Mouse (Mus musculus) megakaryocyte-erythroid progenitor cell, adult 5-6 weeks (primary cell): ENCODE data around the gene Slc24a4. TPM values are rescaled to one million over a fixed set of nuclear protein-coding genes. Genes with fewer than 3 reads are reported as not detected.
A peak's percentile ranks its signal among the peaks of the same experiment; 100 is the strongest.
"Not testable (repeated sequence)": the region's sequence is repeated elsewhere in the genome, so short reads cannot be mapped to it uniquely, and the experiment has no call there.

Source experiments
- ATAC-seq: replicated peaks from 2 replicates; pipeline ENCODE4 v1.8.0; 2016; ENCODE audit warnings: mild to moderate bottlenecking, inconsistent platforms; ENCODE audit not compliant: severe bottlenecking, poor library complexity, low FRiP score, low TSS enrichment
- total RNA-seq, 2 experiments: library from RNA; stranded (forward) in 1 of 2; stranded (reverse) in 1 of 2; fragments of 200-1000, 215-1000 nt in 1 of 2; fragments of >200 nt in 1 of 2; fragmentation: Nextera tagmentation in 1 of 2; gene quantifications; 2 replicates each; pipeline ENCODE4 v1.2.3; 2014 to 2017

Slc24a4 gene
- total RNA-seq, 2 experiments from 2014 or later: not detected

DNA sequence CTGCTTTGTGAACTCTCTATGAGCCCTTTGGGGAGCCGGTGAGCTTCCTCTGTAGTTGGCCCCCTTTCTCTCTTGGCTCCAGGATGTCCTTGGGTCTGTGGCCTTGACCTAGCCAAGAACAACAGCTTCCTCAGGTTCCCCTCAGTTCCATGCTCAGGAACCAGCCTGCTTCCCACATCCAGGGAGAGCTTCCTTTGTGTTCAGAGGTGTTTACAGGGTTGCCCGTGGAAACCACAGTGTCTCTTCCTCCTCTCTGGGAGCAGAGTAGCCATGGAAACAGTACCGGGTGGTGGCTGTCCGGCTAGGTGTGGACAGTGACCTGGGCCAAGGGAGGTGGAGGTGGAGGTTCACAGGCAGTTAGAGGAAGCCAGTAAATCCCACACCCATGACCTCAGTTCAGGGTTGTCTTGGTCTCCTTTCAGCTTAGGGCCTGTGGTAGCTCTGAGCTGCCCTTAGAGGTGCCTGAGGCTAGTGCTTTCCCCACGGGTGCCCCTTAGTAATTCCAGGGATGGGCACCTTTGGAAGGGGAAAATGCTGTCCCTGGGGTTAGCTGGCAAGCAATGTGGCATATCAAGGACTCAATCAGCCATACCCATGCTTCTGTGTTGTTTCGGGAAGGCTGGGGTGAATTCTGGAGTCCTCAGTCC, 113.7 kb downstream of the Slc24a4 start:
- no peak for ATAC-seq

DNA sequence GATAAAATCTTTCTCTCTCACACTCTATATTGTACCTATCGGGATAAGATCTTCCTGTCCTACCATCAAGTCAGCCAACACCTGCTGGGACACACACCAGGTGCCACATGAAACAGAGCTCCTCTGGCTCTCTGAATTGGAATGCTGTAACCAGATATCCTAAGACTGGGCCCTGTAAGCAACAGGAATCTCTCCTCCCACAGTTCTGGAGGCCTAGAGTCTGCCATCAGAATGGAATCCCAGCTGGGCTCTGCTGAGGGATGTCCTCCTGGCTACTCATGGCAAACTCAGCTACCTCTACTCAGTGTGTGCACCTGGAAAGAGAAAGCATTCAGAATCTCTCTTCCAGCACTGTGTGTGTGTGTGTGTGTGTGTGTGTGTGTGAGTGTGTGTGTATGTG, 115.4 kb downstream of the Slc24a4 start:
- no peak for ATAC-seq

DNA sequence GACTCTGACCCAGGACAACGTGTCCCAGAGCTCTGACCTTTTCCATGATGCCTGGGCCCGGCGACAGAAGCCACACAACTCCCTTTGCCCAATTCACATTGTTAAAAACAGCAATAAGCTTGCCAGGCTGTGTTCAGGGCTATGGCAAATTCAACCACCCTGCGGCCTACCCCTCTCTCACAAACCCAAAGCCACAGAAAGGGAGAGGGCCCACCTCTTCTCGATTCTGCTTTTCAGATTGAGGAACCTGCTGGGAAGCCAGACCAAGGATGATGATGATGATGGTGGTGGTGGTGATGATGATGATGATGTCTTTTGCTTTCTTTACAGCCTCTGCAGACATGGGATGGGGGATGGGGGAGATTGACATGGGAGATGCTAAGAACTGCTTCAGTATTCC, 117.7 kb downstream of the Slc24a4 start:
- no peak for ATAC-seq

DNA sequence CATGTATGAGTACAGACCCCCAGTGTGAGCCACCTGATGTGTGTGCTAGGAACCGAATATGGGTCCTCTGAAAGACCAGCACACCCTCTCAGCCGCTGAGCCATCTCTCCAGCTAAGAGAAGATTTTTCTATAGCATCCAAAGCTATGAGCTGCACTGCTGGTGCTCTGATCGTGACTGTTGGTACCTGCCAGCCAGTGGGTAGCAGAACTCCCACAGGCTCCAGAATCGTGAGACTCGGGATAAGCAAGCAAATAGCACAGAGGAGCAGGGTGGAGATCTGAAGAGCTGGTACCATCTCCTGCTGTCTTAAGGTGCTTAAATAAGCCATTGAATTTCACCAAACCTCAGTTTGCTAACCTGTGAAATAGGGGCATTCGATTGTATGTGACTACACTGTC, 119.6 kb downstream of the Slc24a4 start:
- ATAC-seq: no peak

DNA sequence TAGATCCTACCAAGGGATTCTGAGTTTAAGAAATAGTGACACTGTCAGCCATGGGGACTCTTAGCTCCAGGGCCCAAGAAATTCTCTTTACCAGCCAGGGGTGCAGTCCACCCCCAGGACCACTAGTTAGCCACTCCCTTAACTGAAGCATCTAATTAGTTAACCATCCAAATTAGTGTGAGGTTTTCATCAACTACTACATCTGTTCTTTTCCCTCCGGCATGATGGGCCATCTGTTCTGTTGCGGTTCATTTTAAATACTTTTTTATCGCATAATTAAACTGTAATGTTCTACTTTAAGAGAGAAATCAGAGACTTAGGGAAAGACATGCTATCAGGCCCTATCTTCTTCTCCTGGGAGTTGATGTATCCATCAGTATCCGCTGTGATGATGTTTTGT, 121.8 kb downstream of the Slc24a4 start:
- ATAC-seq: no peak

DNA sequence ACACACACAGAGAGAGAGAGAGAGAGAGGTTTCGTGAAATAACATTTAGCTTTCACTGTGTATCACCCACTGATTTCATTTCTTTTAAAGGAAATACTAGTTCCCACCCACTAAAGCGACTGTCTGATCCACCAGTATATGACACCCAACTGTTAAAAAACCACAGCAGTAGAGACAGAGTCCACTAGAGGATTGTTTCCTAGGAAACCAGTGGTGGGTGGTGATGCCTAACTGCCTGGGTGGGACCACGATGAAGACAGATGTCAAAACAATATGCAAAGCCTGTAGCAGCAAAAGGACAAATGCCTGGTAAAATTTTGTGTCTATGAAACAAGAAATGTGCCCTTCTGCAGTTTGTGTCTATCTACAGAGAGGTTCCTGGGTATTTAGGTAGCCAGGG, 122.5 kb downstream of the Slc24a4 start:
- ATAC-seq: peak; percentile 38; the same call in 1 of the 2 replicates

DNA sequence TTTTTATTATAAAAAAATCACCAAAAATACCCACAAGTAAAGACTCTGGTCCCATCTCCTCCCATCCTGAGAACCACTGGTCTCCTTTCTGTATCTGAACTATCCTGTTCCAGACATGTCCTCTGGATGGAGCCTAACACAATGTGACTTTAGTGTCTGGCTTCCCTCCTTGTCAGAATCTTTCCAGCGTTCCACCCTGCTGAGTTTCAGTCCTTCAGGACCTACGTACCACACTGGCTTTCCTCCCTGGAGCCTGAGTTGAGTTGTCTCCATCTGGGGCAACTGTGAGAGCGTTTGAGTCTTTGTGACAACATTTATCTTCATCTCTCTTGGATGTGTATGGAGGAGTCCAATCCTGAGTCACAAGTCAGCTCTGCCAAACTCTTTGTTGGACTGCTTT, 123.5 kb downstream of the Slc24a4 start:
- ATAC-seq: no peak

DNA sequence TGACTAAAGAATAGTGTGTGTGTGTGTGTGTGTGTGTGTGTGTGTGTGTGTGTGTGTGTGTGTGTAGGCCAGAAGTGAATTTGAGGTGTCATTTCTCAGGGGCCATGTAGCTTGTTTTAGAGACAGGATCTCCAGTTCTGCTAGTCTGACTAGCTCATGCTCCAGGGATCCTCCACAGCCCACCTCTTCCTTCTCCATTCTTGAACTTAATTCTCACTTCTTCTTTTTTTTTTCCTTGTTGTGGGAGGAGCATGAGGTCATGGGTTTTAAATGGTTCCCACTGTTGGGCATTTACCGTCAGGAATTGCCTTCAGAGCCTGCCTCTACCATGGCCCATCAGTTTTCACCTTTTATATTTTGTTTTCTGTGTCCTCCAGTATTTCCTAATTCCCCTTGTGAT, 124.0 kb downstream of the Slc24a4 start:
- ATAC-seq: no peak

DNA sequence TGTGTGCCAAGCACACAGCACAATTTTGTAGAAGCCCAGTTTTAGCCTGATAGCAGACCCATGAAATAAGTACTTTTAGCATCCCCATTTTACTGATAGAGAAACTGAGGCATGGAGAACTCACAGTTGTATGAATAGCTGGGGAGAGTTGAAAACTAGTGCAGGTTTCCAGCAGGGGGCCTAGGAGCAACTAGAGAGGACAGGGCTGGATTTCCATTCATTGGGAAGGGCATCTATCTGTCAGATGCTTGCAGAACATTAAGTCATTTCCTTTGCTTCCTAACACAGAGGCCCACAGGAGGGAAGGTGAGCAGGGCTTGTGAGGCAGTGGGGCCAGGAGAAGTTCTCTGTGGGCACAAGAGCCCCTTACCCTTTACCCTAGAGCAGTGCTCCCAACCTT, 126.5 kb downstream of the Slc24a4 start:
- no peak for ATAC-seq

DNA sequence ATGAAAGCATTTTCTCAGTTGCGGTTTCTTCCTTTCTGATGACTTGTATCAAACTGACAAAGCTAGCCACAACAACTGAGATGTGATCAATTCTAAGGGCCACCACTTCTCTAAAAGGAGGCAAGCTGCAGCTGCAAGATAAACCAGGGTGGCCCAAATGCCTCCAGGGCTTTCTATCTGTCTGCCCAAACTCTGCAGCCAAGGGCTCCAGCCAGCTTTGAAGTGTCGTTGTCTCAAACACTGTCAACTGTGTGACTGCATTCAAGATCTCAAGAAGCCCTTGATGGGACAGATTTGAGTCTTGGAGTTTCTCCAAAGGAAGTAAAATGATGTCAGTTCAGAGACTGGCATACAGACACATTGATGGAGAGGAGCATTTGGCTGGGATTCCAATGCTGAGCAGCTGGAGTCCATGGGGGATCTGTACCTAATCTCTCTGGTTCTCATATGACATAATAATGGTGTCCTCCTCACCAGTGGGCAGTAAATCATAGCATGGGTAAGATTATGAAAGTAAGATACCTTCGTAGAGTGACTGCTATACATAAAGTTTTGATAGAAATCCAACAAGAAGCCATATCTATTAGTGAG, 130.1 kb downstream of the Slc24a4 start:
- peak; percentile 93 for ATAC-seq

DNA sequence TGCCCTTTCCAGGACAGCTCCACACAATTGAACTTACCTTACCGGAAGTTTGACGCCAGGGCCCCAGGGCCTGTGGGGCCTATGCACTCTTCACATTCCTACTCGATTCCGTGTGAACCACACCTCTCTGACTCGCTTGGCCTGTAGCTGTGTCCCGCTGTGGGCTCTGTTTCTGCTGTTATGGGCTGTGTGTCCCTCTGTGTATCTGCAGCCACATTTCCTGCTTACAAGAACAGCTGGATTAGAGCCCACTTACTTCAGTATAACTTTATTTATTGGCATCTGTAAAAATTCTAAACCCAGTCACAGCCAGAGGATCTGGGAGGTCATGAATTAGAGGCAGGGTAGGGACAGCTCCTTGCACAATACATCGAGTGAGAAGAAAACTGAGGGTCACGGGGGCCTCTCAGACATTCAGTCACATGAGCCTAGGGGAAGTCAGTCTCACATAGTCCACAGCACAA, 133.4 kb downstream of the Slc24a4 start:
- ATAC-seq: no peak

DNA sequence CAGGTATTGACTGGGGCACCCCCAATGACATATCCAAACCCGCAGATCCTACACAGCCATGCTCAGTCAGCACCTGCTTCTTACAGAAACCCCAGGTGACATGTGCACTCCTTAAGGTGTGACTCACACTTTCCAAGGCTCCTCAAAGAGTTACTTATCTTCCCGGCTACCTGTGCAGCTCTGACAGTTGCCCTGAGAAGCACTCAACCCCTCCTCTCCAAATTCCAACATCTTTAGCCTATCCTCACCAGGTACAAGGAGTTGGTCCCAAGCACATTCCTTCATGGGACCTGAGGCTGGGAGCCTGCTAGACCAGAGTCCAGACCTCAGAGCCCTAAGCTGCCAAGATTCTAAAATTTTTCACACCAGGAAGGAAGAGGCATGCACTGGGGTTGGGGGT, 134.3 kb downstream of the Slc24a4 start:
- ATAC-seq: no peak

DNA sequence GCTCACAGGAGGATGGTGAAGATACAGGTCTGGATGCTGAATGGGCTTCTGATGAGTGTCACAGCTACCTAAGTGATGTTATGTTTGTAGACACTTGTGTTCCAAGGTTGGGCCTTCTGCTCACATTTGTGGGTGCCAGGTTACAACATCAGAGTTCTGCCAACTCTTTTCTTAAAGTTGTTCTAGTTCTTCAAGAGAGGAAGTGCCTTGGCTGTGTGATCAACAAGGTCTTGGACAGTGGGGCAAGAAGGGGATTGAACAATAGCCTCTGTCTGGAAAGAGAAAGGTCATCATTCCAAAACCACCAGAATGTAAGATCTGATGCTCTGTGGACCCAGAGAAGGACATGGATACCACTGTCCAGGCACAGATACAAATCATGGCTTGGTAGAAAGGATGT, 134.7 kb downstream of the Slc24a4 start:
- ATAC-seq: no peak

DNA sequence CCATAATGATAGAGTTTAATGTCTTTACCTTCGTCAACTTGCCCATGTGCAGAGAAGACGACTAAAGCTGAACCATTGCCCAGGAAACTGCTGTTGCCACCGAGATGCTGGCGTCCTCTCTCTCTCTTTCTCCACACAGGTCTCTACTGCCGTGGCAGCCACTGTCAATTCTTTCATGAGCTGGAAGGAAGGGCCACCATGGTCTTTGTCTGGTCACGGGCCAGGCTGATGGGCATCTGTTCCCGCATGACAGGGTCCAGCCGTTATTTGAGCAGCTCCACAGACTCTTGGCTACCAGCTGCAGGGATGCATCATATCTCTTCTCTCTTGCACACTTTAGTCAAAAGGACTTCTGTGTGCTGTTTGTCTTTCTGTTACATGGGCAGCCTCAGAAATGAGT, 137.9 kb downstream of the Slc24a4 start:
- no peak for ATAC-seq

DNA sequence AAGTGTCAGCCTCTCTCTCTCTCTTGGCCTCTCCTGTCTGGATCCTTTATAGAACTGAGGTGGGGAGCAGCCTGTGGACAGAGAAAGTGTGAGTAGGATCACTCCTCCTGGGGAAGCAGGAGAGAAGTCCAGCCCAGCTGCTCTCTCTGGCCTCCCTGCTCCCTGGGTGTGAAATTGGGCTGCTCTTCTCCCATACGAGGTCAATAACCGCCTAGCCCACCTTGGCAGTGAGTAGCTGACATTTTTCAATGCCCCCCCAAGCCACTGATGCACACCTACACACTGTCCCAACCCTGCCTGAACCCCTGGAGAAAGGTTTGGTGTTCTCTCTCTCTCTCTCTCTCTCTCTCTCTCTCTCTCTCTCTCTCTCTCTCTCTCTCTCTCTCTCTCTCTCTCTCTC, 140.6 kb downstream of the Slc24a4 start:
- ATAC-seq: no peak

DNA sequence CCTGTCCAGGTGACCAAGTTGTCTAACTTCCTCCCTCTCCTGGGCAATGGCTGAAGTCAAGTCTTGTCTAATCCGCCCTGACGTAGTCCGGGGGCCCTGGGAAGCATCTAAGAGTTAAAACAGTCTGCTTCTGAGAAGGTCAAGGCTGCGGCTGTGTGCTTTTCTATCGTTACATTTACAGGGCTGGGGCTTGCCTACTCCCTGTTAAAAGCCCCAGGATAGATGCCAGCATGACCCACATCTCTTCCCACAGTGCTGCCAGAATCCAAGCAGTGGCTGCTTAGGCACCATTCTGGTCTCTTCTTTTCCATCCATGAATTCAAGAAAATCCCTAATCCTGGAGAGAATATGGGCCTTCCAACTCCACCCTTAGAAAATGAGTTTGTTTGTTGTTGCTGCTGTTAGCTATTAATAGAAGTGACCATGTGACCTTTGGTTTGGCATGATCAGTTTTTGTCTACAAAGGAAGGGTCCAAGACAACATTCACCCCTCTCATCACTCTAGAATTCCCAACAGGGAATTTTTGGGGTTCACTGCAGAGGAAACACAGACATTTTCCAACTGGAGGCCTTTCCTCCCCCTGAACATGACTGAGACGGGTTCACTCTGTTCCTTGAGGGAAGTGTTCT, 142.4 kb downstream of the Slc24a4 start:
- no peak for ATAC-seq

DNA sequence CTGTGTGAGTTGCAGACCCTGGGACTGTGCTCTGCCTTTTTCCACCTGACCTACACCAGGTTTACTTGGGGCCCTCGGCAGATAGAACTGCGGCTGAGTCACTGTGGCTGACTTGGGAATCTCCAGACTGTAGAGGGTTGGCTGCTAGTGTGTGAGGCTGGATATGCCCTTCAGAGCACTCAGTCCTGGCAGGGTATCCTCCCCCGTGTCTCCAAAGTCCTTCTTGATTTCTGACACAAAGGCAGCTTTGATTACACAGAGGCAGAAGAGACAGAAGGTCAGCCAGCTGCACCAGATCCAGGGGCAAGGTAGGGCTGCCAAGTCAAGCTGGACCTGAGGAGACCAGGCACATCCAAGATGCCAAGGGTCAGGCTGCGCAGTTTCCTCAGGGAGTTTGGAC, 142.9 kb downstream of the Slc24a4 start:
- ATAC-seq: no peak

DNA sequence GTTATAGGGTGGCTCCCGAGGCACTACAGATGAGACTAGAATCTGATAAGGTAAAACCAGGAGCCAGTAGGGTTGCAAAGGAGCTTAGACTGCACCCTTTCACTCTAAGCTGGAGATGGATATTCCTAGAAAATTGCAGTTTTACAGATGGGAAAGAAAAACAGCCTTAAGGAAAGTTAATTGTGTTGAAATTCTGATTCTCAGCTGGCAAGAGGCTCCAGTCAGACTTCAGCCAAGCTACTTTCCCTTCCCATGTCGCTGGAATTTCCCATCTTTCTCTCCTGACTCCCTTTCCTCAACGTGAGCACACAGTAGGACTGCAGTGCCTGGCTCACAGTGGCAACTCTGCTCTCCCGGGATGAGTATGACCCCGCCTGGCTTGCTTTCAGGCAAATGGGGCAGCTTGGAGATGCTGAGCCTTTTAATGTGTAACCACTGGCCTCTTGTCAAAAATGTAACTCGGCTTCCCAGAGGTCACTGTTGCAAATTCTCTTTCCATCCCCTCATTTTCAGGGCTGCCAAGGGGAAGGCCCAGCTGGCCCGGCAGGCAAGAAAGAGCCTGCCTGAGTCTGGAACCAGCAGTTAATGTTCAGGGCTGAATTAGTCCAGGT, 147.4 kb downstream of the Slc24a4 start:
- ATAC-seq: no peak

DNA sequence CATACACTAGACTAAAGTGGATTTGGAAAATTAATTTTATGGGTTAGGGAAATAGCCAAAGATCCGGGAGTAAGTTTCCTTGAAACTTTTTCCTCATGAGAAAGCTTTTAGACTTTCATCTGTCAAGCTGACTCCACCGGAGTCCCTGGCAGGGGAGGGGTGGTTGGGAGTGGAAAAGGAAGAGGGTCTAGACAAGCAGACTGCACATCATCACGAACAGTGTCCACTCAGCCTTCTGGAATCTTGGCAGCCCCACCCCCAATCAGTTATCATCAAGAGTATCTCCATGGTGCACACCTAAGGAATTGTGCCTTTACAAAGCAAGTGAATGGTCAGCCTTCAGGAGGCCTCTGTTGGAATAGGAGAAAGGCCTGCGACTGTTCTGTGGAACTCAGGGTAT, 151.8 kb downstream of the Slc24a4 start:
- not testable (repeated sequence) for ATAC-seq

DNA sequence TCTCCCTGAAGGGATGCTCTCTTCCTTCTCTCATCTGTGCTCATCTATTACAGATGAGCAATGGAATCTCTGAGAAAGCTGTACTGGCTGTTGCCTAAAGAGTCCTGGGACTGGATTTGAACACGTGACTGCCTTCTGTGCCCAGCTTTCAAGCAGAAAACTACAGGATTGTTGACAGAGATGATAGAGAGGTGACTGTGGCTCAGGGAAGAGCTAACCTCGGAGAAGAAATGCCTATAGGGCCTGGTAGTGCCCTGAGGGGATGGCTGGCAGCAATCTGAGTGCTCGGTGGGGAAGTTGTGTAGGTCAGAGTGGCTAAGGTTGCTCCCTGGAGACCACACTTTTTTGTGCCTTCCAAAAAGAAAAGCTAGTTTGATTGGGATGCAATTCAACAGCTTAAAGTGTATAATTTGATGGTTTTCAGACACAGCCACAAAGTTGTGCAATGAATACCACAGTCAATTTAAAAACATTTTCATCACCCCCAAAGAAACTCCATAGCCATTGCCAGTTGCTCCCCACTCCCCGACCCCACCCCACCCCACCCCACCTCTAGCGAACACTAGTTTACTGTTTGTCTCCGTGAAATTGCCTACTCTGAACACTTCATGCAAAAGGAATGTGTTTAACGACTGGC, 152.5 kb downstream of the Slc24a4 start:
- ATAC-seq: no peak
